Mouse (Mus musculus) stomach, postnatal 0 days (tissue): ENCODE results near the gene Map3k9.

ENCODE experiments used
- CTCF ChIP-seq: IDR thresholded peaks from 2 replicates; pipeline ENCODE4 v1.5.1; 2016; ENCODE audit warnings: antibody characterized with exemption, low read depth, mild to moderate bottlenecking, moderate library complexity
- EP300 ChIP-seq: optimal IDR thresholded peaks from 2 replicates; pipeline ENCODE3; 2016; ENCODE audit warnings: antibody characterized with exemption

DNA sequence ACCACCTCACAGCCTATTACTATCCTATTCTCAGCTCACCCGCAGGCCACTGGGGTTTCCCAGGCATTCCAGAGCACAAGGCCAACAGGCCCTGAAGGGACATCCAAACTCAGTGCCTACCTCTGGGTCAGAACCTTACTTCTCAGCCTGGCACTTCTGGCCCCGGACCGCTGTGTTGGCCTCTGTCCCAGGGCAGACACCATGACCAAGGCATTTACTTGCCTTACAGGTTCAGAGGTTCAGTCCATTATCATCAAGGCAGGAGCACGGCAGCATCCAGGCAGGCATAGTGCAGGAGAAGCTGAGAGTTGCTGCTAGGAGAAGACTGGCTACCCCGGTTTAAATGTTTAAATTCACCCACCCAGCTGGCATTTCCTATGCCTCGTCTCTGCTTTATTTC lies 96.9 kb downstream of the Map3k9 start:
- no peak for TF ChIP-seq CTCF
- no peak for TF ChIP-seq EP300
